Mouse (Mus musculus): ENCODE measurements around the gene Ganc.

The Ganc gene

GRCm38 (mm10) chr2:120452600-120452999, 48.9 kb downstream of the Ganc start:
- DNase-seq (ENCODE audit: low spot score) = no peak

GRCm38 (mm10) chr2:120454987-120455386, 51.3 kb downstream of the Ganc start:
- no peak for DNase-seq (ENCODE audit: low spot score)

- DNase-seq (ENCODE audit: low spot score) = no peak
Measured at GRCm38 (mm10) chr2:120455719-120456118, 52.0 kb downstream of the Ganc start, which contains the start of gene Capn3. Capn3 (plus strand) TSS chr2:120456019.

- DNase-seq (ENCODE audit: low spot score) = no peak
Measured at GRCm38 (mm10) chr2:120460216-120460615, 56.5 kb downstream of the Ganc start.

- no peak for DNase-seq (ENCODE audit: low spot score)
Measured at GRCm38 (mm10) chr2:120463328-120463727, 59.6 kb downstream of the Ganc start.

GRCm38 (mm10) chr2:120464091-120464490, 60.4 kb downstream of the Ganc start:
- DNase-seq (ENCODE audit: low spot score) = no peak

GRCm38 (mm10) chr2:120464732-120465396, 61.2 kb downstream of the Ganc start:
- no peak for DNase-seq (ENCODE audit: low spot score)

- DNase-seq (ENCODE audit: low spot score) = no peak
Measured at GRCm38 (mm10) chr2:120465397-120465785, 61.7 kb downstream of the Ganc start.

- no peak for DNase-seq (ENCODE audit: low spot score)
Measured at GRCm38 (mm10) chr2:120468011-120468410, 64.3 kb downstream of the Ganc start.

- DNase-seq (ENCODE audit: low spot score) = no peak
Measured at GRCm38 (mm10) chr2:120469220-120469619, 65.5 kb downstream of the Ganc start.

GRCm38 (mm10) chr2:120469715-120470114, 66.0 kb downstream of the Ganc start:
- no peak for DNase-seq (ENCODE audit: low spot score)

GRCm38 (mm10) chr2:120470856-120471255, 67.2 kb downstream of the Ganc start:
- DNase-seq (ENCODE audit: low spot score) = no peak

- DNase-seq (ENCODE audit: low spot score) = no peak
Measured at GRCm38 (mm10) chr2:120476277-120477087, 72.8 kb downstream of the Ganc start.

- DNase-seq (ENCODE audit: low spot score) = peak; percentile 80
Measured at GRCm38 (mm10) chr2:120478600-120478999, 74.9 kb downstream of the Ganc start.

GRCm38 (mm10) chr2:120481921-120482320, 78.2 kb downstream of the Ganc start:
- no peak for DNase-seq (ENCODE audit: low spot score)

GRCm38 (mm10) chr2:120482506-120483389, 79.1 kb downstream of the Ganc start:
- DNase-seq (ENCODE audit: low spot score) = no peak

- no peak for DNase-seq (ENCODE audit: low spot score)
Measured at GRCm38 (mm10) chr2:120484241-120484640, 80.5 kb downstream of the Ganc start.

GRCm38 (mm10) chr2:120493254-120493653, 89.6 kb downstream of the Ganc start:
- DNase-seq (ENCODE audit: low spot score) = no peak

GRCm38 (mm10) chr2:120496511-120496910, 92.8 kb downstream of the Ganc start:
- DNase-seq (ENCODE audit: low spot score) = peak; percentile 43

- no peak for DNase-seq (ENCODE audit: low spot score)
Measured at GRCm38 (mm10) chr2:120499971-120500471, 96.3 kb downstream of the Ganc start.

GRCm38 (mm10) chr2:120501136-120501918, 97.6 kb downstream of the Ganc start:
- DNase-seq (ENCODE audit: low spot score) = no peak
